Mouse (Mus musculus) testis, adult 2 months (tissue): ENCODE measurements around the gene Ddah1.

Source experiments
- CTCF ChIP-seq: fragments of 200-500 bp; IDR thresholded peaks from 2 replicates; pipeline ENCODE4 v1.5.1; 2012; ENCODE audit warnings: low read depth, mild to moderate bottlenecking, inconsistent platforms, low read length, moderate library complexity; ENCODE audit not compliant: control insufficient read depth, insufficient read depth, insufficient replicate concordance
- POLR2A ChIP-seq: fragments of 200-500 bp; IDR thresholded peaks from 2 replicates; pipeline ENCODE4 v1.6.1; 2012; ENCODE audit warnings: low read depth, mild to moderate bottlenecking, inconsistent platforms, low read length, moderate library complexity; ENCODE audit not compliant: control insufficient read depth

DNA sequence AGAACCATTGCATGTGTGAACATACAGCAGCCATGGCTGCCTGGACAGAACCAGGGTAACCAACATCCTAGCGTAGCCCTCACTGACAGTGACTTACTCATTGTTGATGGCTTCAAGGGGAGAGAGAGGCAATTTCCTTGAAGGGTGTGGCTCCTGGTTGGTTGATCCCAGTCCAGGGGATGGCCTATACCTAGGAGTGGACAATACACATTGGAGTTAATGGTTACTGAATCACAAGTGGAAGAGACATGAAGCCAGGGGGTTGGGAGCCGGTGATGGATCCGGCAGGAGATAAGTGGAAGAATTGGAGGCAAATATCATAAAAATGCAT is 5.1 kb downstream of the Ddah1 start:
- TF ChIP-seq POLR2A = no peak
- no peak for TF ChIP-seq CTCF
